Mouse (Mus musculus) neural tube, embryonic 11.5 days (tissue): ENCODE results near the gene Olfr429. TPM values are rescaled to one million over a fixed set of nuclear protein-coding genes. Genes with fewer than 3 reads are reported as not detected.
"Not testable (repeated sequence)": the region's sequence is repeated elsewhere in the genome, so short reads cannot be mapped to it uniquely, and the experiment has no call there.

Experiments used
- ATAC-seq: fragments of 200-750 bp; cut with Nextera tagmentation; 2 replicates; pipeline ENCODE4 v1.8.0; 2017; ENCODE audit warnings: moderate number of reproducible peaks, mild to moderate bottlenecking, moderate TSS enrichment, moderate library complexity; ENCODE audit not compliant: insufficient read depth, low FRiP score, low TSS enrichment
- DNase-seq: peaks from one replicate; pipeline ENCODE4 v3.0.0-alpha.2; 2015; ENCODE audit warnings: low spot score
- H3K27ac ChIP-seq: fragments of 300-500 bp; sonication (generic); 2 replicates; pipeline ENCODE4 v1.5.1; 2014; ENCODE audit warnings: low read depth, mild to moderate bottlenecking, low read length
- H3K27me3 ChIP-seq: fragments of 300-500 bp; sonication (generic); 2 replicates; pipeline ENCODE4 v1.6.1; 2014; ENCODE audit warnings: mild to moderate bottlenecking, low read length, mixed read lengths; ENCODE audit not compliant: control insufficient read depth, insufficient read depth
- H3K36me3 ChIP-seq: fragments of 300-500 bp; sonication (generic); 2 replicates; pipeline ENCODE4 v1.6.1; 2014; ENCODE audit warnings: mild to moderate bottlenecking, low read length, moderate library complexity, mixed read lengths; ENCODE audit not compliant: control insufficient read depth, insufficient read depth
- H3K4me1 ChIP-seq: fragments of 300-500 bp; sonication (generic); 2 replicates; pipeline ENCODE4 v1.6.1; 2014; ENCODE audit warnings: low read length, mixed read lengths; ENCODE audit not compliant: control insufficient read depth, insufficient read depth
- H3K4me2 ChIP-seq: fragments of 300-500 bp; sonication (generic); 2 replicates; pipeline ENCODE4 v1.6.1; 2014; ENCODE audit warnings: low read depth, mild to moderate bottlenecking, moderate library complexity
- H3K4me3 ChIP-seq: fragments of 300-500 bp; sonication (generic); 2 replicates; pipeline ENCODE4 v1.5.1; 2014; ENCODE audit warnings: low read depth, low read length
- H3K9ac ChIP-seq: fragments of 300-500 bp; sonication (generic); 2 replicates; pipeline ENCODE4 v1.6.1; 2014; ENCODE audit warnings: mild to moderate bottlenecking, low read length
- H3K9me3 ChIP-seq: fragments of 300-500 bp; sonication (generic); 2 replicates; pipeline ENCODE4 v1.6.1; 2016; ENCODE audit warnings: low read length; ENCODE audit not compliant: control insufficient read depth
- WGBS: fragments of 180-500 bp; shearing (Covaris S2); extraction: QIAGEN DNeasy Blood & Tissue Kit; methylation state at CpG from one replicate; pipeline ENCODE4 v1.1.7; 2014; 5-methylcytosine and 5-hydroxymethylcytosine counted together
- polyA plus RNA-seq: library from polyadenylated mRNA; unstranded; fragments of >200 nt; fragmentation: Nextera tagmentation; extraction: Ambion mirVana; gene quantifications from 2 replicates; pipeline ENCODE4 v1.2.1, GENCODE M21; 2014

The Olfr429 gene
- polyA plus RNA-seq, result not detected in 2 replicates

DNA sequence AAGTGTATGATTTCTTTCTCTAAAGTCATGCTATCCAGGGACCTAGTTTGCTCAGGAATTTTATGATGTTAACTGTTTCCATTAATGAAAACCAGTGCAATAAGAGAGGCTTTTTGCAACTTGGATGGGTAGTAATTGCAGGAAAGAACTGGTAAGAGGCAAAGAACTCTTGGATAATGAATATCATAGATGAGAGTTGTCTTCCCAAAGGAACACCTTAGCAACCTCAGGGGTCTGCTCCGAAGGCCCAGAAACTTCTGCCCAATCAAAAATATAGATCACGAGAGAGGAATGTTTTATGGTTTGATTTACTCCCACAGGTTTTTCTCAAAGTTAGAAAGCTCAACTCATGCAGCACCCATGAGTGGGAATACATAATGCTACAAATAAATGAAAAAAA is at the start of gene Olfr429:
Gene Olfr429, plus strand, starts transcription at position 301 of the 400 bp plus-strand sequence.
- ATAC-seq (no peak), DNase-seq (no peak)
- Histone ChIP-seq H3K4me3 (no peak within 1 kb of the TSS), H3K27me3 (no peaks in the 10 kb centered on the region), H3K9ac (no peak within 1 kb of the TSS), H3K27ac (no peak within 1 kb of the TSS), H3K36me3 (no peaks in the 10 kb centered on the region), H3K9me3 (no peaks in the 10 kb centered on the region), H3K4me1 (no peaks in the 10 kb centered on the region), H3K4me2 (no peak within 1 kb of the TSS)
- WGBS, result 94% methylated on average over 2 of the region's 2 CpGs

- ATAC-seq (no peak), DNase-seq (no peak)
- no peak overlapping the region for H3K4me2 ChIP-seq
- H3K9me3 ChIP-seq, result no peaks in the 10 kb centered on the region
- no peaks in the 10 kb centered on the region for H3K4me1 ChIP-seq
- no peaks in the 10 kb centered on the region for H3K36me3 ChIP-seq
- H3K4me3 ChIP-seq, result no peak overlapping the region
- H3K27me3 ChIP-seq, result no peaks in the 10 kb centered on the region
- no peak overlapping the region for H3K9ac ChIP-seq
- no peak overlapping the region for H3K27ac ChIP-seq
- WGBS, result 75% methylated on average over 4 of the region's 4 CpGs
Observed at GRCm38 (mm10) chr1:174035841-174036240, 48.3 kb upstream of the Olfr429 start.

DNA sequence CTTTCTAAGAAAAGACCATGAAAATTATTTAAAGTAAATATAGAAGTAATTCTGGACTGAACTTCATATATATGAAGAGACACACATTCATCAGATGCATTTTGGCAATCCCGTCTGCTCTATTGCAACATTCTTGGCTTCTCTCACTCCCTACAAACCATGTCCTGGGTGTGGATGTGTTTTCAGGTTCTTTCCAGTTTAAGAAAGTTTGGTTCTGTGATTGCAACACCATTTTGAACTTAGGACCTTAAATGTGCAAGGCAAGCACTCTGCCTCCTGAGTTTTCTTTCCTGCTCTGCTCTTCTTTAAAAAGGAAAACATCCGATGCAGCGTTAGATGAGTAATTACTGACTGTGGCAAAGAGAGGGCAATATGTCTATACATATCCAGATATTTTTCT is 45.7 kb upstream of the Olfr429 start:
- DNase-seq (no peak), ATAC-seq (no peak)
- H3K36me3 ChIP-seq, result no peaks in the 10 kb centered on the region
- H3K4me3 ChIP-seq, result no peak overlapping the region
- H3K27ac ChIP-seq, result no peak overlapping the region
- no peaks in the 10 kb centered on the region for H3K27me3 ChIP-seq
- no peak overlapping the region for H3K9ac ChIP-seq
- H3K4me2 ChIP-seq, result no peak overlapping the region
- no peaks in the 10 kb centered on the region for H3K4me1 ChIP-seq
- 89% methylated on average over 3 of the region's 3 CpGs for WGBS
- H3K9me3 ChIP-seq, result no peaks in the 10 kb centered on the region

GRCm38 (mm10) chr1:174040523-174041177 is 43.5 kb upstream of the Olfr429 start, which contains the start of gene Olfr433:
Olfr433 (plus strand) TSS chr1:174040705.
- 84% methylated on average over 7 of the region's 7 CpGs for WGBS
- DNase-seq, result no peak
- no peak within 1 kb of the TSS for H3K4me3 ChIP-seq
- ATAC-seq, result no peak
- no peaks in the 10 kb centered on the region for H3K27me3 ChIP-seq
- H3K9me3 ChIP-seq, result no peaks in the 10 kb centered on the region
- no peaks in the 10 kb centered on the region for H3K4me1 ChIP-seq
- H3K9ac ChIP-seq, result no peak within 1 kb of the TSS
- no peaks in the 10 kb centered on the region for H3K36me3 ChIP-seq
- no peak within 1 kb of the TSS for H3K27ac ChIP-seq
- no peak within 1 kb of the TSS for H3K4me2 ChIP-seq

DNA sequence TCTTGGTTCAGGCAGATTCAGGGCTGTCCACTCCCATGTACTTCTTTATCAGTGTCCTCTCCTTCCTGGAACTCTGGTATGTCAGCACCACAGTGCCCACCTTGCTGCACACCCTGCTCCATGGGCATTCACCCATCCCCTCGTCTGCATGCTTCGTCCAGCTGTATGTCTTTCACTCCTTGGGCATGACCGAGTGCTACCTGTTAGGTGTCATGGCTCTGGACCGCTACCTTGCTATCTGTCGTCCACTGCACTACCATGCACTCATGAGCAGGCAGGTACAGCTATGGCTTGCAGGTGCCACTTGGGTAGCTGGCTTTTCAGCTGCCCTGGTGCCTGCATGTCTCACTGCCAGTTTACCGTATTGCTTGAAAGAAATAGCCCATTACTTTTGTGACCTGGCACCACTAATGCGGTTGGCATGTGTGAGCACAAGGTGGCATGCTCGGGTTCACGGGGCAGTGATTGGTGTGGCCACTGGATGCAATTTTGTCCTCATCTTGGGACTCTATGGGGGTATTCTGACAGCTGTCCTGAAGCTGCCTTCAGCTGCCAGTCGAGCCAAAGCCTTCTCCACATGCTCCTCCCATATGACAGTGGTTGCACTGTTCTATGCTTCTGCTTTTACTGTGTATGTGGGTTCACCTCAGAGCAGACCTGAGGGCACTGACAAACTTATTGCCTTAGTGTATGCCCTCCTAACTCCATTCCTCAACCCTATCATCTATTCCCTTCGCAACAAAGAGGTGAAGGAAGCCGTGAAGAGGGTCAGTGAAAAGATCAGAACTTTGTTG is 41.8 kb upstream of the Olfr429 start:
- not testable (repeated sequence) for H3K36me3 ChIP-seq, H3K27ac ChIP-seq, H3K4me1 ChIP-seq, H3K9me3 ChIP-seq, H3K4me2 ChIP-seq, H3K4me3 ChIP-seq, H3K9ac ChIP-seq, DNase-seq, H3K27me3 ChIP-seq
- ATAC-seq, result peak; percentile 35; the same call in 1 of the 2 replicates
- 92% methylated on average over 12 of the region's 12 CpGs for WGBS

DNA sequence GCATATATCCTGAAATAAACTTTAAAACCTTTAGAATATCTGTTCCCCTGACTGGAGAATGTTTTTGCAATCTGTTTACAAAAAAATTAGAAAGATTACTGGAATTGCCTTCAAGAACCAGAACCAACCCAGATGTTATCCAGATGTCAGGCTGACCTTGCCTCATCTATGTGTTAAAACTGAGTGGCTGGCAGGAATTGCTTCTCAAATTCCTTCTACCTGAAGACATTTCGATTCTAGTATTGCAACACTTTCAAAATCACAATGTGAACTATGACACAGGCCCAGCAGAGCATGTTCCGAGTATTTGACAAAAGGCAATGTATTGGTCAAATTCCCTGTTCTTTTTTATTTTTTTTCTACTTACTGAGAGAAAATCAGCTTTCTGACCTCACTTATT is 39.7 kb upstream of the Olfr429 start:
- ATAC-seq (no peak), DNase-seq (no peak)
- H3K27me3 ChIP-seq, result no peaks in the 10 kb centered on the region
- no peak overlapping the region for H3K27ac ChIP-seq
- H3K9me3 ChIP-seq, result no peaks in the 10 kb centered on the region
- WGBS, result 78% methylated on average over 2 of the region's 2 CpGs
- H3K4me3 ChIP-seq, result no peak overlapping the region
- no peak overlapping the region for H3K9ac ChIP-seq
- no peaks in the 10 kb centered on the region for H3K4me1 ChIP-seq
- H3K36me3 ChIP-seq, result no peaks in the 10 kb centered on the region
- H3K4me2 ChIP-seq, result no peak overlapping the region

DNA sequence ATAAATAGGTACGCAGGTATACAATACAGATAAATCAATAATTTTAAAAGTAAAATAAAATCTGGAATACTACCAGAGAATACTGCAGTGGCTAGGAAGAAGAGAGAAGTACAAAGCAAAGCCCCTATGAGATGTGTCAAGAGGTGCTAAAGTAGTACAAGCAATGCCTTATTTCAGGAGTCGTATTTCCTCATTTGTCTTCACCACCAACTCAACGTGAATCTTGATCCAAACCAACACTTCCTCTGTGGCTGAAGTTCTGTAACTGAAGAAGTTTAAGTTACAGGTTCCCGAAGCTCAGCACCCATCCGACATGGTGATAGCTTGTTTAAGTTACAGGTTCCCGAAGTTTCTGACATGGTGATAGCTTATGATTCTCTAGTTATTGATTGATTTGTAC is 35.9 kb upstream of the Olfr429 start:
- not testable (repeated sequence) for H3K36me3 ChIP-seq, DNase-seq, H3K27ac ChIP-seq, H3K9ac ChIP-seq, H3K4me1 ChIP-seq, H3K4me2 ChIP-seq, H3K4me3 ChIP-seq, ATAC-seq, H3K9me3 ChIP-seq, H3K27me3 ChIP-seq
- 86% methylated on average over 6 of the region's 6 CpGs for WGBS

DNA sequence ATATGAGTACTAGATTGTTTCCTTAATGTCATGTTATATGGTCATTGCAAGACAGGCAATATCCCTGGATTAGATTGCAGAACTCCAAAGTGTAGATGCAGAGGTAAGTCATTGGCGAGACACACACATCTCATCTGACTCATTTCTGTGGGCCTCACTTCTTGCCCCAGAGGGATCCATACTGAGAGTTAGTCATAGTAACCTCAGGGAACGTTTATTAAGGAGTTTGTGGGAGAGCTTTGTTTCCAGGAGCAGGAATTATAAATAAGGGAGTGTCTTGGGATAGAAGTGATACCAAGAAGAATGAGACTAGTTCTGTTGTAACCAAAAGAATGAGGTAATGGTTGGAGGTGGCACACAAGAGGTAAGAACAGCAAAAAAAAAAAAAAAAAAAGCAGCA is 35.2 kb upstream of the Olfr429 start, which contains the start of gene Olfr432:
Gene Olfr432, plus strand, starts transcription at position 313 of the 400 bp plus-strand sequence.
- Histone ChIP-seq H3K4me2 (no peak within 1 kb of the TSS), H3K27me3 (no peaks in the 10 kb centered on the region), H3K4me3 (no peak within 1 kb of the TSS), H3K9me3 (no peaks in the 10 kb centered on the region), H3K27ac (no peak within 1 kb of the TSS), H3K9ac (no peak within 1 kb of the TSS), H3K4me1 (no peaks in the 10 kb centered on the region), H3K36me3 (no peaks in the 10 kb centered on the region)
- ATAC-seq, result no peak
- no peak for DNase-seq
- 79% methylated on average over 2 of the region's 2 CpGs for WGBS

DNA sequence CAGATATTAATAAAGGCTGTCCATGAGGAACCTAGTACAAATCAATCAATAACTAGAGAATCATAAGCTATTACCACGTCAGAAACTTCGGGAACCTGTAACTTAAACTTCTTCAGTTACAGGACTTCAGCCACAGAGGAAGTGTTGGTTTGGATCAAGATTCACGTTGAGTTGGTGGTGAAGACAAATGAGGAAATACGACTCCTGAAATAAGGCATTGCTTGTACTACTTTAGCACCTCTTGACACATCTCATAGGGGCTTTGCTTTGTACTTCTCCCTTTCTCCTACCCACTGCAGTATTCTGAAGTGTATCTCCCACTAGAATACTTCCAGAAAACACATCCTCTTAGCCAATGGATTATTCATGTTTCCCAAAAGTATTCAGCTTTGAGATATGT is 34.8 kb upstream of the Olfr429 start:
- not testable (repeated sequence) for ATAC-seq, H3K4me2 ChIP-seq, DNase-seq, H3K4me1 ChIP-seq, H3K4me3 ChIP-seq, H3K27ac ChIP-seq, H3K27me3 ChIP-seq, H3K9ac ChIP-seq, H3K36me3 ChIP-seq, H3K9me3 ChIP-seq
- 65% methylated on average over 4 of the region's 4 CpGs for WGBS
